Mouse (Mus musculus) mouse trophoblast stem cell (cell line): ENCODE measurements around the gene Pinlyp.

Source experiments
- in situ Hi-C, 2 experiments: fragments of 300-500 bp; cut with MseI, MboI; formaldehyde crosslinking; loops; 2 replicates in 1 of 2; 3 replicates in 1 of 2; pipeline ENCODE4 v1.15.1; 2025

The Pinlyp gene

DNA sequence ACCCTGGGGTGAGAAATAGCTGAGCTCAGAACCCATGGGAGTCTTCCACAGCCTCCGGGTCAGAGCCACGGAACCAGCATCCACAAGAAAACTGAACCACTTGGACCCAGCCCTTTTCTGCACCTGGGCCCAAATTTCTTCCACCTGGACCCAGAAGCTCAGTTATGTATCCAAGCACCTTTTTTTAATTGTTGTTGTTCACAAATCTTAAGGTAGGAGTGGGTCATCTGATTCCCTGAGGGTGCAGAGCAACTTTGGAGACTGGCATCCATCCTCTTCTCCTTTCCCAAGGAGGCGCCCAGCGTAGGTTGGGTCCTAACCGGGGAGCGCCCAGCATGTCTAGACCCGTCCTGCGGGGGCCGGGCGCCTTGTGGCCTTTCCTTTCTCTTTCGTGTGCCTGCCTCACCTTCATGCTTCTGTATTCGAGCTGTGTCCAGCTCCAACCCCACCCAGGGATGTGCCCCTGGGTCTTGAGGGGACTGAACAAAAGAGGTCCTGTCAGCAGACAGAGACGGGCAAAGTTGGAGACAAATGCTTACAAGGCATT lies at the start of gene Pinlyp, which contains the start of gene Xrcc1:
TSS of gene Pinlyp (minus strand) at position 51 of the 547 bp plus-strand sequence.
TSS of gene Xrcc1 (plus strand) at position 222 of the 547 bp plus-strand sequence.
- in situ Hi-C loops = no loop called here

GRCm38 (mm10) chr7:24595464-24595863 lies 49.5 kb upstream of the Pinlyp start:
- in situ Hi-C loops = no loop called here

- in situ Hi-C loops = no loop called here
Observed at GRCm38 (mm10) chr7:24594309-24594803, 48.4 kb upstream of the Pinlyp start.

DNA sequence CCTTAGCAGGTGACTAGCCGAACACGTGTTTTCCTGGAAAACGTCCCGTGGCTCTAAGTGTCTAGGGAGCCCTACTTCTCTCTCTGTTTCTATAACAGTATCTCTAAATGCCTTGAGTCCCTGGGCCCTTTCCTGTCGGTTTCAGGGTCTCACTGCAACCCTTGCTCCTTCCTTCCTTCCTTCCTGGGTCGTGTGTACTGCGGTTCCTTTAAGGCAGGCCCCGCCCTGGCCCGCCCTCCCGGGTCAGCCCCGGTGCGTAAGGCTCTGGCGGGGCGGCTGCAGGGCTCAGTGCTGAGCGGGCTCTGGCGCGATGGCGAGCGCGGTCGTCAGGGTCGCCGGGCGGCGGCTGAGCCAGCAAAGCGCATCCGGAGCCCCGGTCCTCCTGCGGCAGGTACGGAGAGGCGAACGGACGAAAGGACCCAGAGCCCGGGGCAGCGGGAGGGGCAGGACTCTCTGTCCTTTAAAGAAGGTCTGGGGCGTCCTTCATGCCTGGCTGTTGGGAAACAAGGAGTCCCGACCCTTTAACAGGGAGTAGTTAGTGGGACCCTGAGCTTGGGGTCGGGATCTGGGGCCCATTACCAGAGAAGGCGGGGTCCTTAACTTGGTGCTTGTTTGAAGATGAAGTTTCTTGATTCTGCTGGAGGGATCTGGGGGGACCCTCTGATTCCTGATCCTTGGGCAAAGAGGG lies 47.8 kb upstream of the Pinlyp start:
- in situ Hi-C loops = no loop called here

- in situ Hi-C loops = no loop called here
Observed at GRCm38 (mm10) chr7:24592781-24593180, 46.9 kb upstream of the Pinlyp start.

DNA sequence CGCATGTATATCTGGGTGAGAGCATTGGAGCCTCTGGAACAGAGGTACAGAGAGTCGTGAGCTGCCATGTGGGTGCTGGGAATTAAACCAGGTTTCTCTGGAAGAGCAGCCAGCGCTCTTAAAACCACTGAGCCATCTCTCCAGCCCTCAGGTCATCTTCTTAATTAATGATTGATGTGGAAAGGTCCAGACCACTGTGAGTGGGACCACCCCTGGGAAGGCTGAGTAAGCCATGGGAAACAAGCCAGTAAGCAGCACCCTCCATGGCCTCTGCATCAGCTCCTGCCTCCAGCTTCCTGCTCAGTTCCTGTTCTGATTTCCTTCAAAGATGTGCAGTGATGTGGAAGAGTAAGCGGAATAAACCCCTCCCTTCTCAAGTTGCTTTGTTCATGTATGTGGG lies 46.2 kb upstream of the Pinlyp start:
- in situ Hi-C loops = no loop called here

GRCm38 (mm10) chr7:24591735-24592134 lies 45.8 kb upstream of the Pinlyp start:
- in situ Hi-C loops = no loop called here

- in situ Hi-C loops = no loop called here
Observed at GRCm38 (mm10) chr7:24588336-24588735, 42.4 kb upstream of the Pinlyp start.

DNA sequence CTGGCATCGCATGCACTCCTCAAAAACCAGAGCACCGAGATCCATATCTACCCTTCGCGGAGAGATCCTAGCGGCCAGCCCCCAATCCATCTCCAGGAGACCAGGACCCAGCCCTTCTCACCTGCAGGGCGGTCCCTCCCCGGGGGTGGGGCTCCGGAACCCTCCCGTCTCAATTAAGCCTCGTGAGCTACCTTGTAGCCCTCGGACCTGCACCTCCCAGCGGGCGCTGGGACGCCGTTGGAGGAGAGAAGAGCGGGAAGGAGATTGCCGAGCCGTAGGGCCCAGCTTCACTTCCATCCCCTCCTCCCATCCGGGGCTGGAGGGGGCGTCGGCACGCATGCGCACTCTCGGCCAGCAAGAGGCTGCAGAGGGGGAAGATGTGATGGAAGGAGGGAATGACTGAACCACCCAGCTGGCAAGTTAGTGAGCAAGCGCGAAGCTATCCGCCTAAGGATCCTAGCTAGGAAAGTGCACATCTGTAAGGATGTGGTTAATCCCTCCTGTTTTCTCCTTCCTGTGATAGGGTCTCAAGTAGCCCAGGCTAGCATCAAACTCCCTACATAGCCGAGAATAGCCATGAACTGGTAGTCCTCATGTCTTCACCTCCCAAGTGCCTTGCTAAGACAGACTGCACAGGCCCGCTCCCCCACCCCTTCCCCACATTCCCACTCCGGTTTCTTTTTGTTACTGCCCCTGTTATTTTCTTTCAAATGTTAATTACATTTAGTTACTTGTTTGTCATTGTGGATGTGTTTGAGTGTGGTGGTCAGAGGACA lies 41.6 kb upstream of the Pinlyp start, which contains the start of the genes Ethe1 and Zfp575:
TSS of gene Ethe1 (plus strand) at position 214 of the 776 bp plus-strand sequence.
TSS of gene Zfp575 (minus strand) at position 312 of the 776 bp plus-strand sequence.
- in situ Hi-C loops = no loop called here

DNA sequence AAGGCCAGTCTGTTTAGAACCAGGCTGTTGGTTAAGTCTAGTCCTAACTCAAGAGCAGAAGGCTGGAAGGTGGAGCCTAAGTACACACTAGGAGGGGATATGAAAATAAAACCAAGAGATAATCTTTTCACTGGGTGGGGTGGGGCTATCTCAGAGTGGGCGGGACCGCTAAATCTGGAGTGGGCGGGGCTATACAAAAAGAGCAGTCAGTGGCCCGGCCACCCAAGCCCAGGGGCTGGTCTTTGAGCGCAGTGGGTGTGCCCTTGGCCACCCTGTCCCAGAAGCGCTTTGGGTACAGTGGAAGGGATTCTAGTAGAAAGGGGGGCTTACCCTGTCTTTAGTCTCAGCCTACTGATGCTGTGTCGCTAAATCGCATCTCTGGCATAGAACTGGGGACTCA lies 40.9 kb upstream of the Pinlyp start:
- in situ Hi-C loops = no loop called here

DNA sequence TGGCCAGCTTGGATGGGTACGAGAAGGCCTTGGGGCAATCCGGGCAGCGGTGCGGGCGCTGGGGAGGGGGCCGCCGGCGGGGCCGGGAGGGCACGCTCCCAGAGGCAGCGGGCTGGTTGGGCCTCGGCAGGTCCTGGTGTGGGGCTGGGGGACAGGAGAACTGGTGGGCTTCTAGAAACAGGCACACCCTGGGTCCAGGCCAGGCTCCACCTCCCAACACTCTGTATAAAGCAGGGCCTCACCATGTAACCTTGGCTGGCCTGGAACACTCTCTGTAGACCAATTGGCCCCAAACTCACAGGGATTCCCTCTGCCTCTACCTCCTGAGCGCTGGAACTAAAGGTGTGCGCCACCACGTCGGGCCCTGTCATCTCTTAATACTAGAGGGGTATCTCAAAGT lies 40.1 kb upstream of the Pinlyp start:
- in situ Hi-C loops = no loop called here

GRCm38 (mm10) chr7:24584876-24585275 lies 39.0 kb upstream of the Pinlyp start:
- in situ Hi-C loops = no loop called here

- in situ Hi-C loops = no loop called here
Observed at GRCm38 (mm10) chr7:24577811-24578210, 31.9 kb upstream of the Pinlyp start.

DNA sequence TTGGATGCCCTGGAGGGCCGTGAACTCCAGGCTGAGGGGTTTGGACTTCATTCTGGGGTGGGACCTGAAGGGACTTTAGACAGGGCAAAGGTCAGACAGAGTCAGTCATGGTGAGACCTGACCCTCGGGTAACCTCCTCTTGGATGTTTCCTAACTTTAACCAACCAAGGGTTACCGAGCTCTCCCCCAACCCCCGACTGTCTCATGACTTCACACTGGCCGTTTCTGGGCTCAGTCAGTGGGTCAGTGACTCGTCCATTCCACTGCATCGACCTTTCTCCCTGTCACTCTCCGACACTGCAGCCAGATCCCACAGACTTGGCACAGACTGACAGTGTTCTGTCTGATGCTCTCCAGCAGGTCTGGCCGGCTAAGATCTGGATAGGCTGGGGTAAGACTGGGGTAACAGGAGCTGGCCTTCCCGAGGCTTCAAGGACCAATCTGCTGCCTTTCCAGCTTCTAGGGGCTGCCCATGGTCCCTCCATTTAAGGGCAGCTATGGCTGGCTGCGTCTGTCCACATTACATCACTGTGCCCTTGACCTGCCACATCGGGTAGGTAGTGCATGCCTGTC lies 28.4 kb upstream of the Pinlyp start:
- in situ Hi-C loops = no loop called here

DNA sequence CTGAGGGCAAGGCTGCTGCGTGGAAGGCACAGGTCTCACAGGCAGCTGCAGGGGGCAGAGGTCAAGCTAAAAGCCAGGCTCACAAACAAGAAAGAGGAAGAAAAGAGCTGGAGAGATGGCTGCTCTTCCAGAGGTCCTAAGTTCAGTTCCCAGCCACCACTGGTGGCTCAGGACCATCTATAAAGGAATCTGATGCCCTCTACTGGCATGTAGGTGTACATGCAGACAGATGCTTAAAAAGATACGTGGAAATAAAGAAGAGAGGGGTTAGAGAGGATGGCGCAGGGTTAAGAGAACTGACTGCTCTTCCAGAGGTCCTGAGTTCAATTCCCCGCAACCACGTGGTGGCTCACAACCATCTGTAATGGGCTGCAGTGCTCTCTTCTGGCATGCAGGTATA lies 26.5 kb upstream of the Pinlyp start:
- in situ Hi-C loops = no loop called here

DNA sequence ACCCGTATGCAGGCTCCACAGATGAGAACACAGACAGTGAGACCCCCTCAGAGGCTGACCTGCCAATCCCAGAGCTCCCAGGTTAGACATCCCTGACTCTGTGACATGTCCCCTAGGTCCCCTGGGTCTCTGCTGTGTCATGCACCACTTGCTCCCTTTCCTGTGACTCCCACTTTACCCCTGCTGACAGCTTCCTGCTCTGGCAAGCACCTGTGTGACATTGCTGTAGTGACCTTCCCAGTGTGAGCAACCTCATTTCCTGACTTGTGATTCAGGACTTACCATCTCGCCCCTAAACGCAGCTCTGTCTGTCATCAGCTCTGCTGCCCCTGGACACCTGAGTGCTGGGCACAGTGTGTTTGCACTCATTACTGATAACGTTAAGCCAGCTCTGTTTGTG lies 25.2 kb upstream of the Pinlyp start:
- in situ Hi-C loops = no loop called here

DNA sequence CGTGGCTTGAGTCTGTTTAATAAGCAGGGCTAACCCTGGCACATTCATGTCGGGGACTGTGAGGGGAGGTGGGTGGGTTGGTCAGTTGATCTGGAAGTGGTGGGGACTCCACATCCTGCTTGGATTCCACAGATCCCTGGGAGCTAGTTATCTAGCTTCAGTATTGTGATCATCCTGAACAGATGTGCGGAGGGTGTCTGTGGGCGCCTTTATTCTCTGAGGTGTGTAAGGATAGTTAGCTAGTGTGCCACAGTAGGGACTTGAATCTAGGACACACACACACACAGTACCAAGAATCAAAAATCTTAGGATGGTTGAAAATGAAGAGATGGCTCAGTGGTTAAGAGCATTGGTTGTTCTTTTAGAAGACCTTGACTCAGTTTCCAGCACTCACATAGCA lies 22.6 kb upstream of the Pinlyp start:
- in situ Hi-C loops = no loop called here

DNA sequence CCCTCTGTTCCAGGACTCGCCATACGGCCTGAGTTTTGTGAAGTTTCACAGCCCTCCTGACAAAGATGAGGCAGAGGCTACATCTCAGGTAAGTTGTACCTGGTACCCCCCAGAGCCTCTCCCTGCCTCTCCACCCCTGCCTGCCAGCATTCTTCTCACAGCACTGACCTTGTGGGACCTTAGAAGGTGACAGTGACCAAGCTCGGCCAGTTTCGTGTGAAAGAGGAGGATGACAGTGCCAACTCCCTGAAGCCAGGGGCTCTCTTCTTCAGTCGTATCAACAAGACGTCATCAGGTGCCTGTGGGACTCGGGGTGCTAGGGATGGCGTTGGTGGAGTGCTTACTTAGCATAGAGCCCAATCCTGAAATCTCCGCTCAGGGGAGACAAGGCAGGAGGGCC lies 20.3 kb upstream of the Pinlyp start:
- in situ Hi-C loops = no loop called here

DNA sequence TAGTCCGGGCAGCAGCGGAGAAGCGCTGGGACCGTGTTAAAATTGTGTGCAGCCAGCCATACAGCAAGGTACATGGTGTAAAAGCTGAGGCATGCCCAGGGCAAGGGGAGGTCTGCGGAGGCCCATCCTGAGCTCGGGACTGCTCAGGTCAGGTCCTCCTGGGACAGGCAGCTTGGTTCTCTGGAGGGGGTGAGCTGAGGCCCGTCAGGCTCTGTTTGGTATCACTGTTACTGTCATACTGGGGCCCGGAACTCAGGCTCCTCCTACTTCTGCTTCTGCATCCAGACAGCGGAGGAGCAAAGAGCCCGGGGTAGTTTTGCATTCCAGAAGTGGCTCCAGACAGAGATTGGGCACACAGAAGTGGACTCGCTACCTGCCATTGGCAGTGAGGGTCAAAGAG lies 19.7 kb upstream of the Pinlyp start:
- in situ Hi-C loops = no loop called here

- in situ Hi-C loops = no loop called here
Observed at GRCm38 (mm10) chr7:24564607-24565265, 18.8 kb upstream of the Pinlyp start.

- in situ Hi-C loops = no loop called here
Observed at GRCm38 (mm10) chr7:24563837-24564206, 17.9 kb upstream of the Pinlyp start.
